Mouse (Mus musculus): ENCODE measurements around the gene Oca2. TPM values are rescaled to one million over a fixed set of nuclear protein-coding genes. Genes with fewer than 3 reads are reported as not detected.

Gene Oca2
- total RNA-seq (2021) (not detected), polyA plus RNA-seq (2012; rRNA removed) (not detected in 2 replicates)
- long read RNA-seq = 0 reads

DNA sequence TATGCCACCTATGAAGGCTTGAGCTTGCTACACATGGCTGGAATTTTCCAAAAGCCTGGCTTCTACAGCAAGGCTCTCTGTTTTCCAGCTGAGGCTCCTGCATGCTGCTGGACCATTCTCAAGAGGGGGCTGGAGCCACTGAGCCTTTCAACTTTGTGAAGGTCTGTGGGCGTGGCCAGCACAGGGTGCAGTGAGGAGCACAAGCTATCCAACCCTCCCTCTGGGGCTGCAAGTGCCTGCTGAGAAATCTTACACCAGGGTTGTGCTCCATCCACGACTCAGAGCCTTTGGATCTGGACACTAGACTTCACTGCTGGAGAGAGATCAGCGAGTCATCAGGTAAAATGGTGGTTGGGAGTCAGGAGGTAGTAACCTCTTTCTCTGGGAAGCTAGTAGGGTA lies at the start of gene Oca2:
TSS of gene Oca2 (plus strand) at position 218 of the 400 bp plus-strand sequence.
- no peak for TF ChIP-seq EP300 (IDR thresholded peaks at IDR 0.05; ENCODE audit: insufficient read depth, low read depth, low read length)
- no peak for TF ChIP-seq CTCF (IDR thresholded peaks at IDR 0.05)
- no peak for TF ChIP-seq POLR2A (IDR thresholded peaks at IDR 0.05; ENCODE audit: insufficient read depth, low read depth, low read length)
- 51% methylated on average over 3 of the region's 3 CpGs for WGBS
- H3K4me1 ChIP-seq (ENCODE audit: control insufficient read depth, insufficient read depth, low read length) = no peaks in the 10 kb centered on the region
- H3K27me3 ChIP-seq (ENCODE audit: control insufficient read depth, insufficient read depth, low read length) = no peaks in the 10 kb centered on the region
- H3K27ac ChIP-seq = no peak within 1 kb of the TSS
- intact Hi-C loops (cut with DNase I) = no loop called here
- DNase-seq = no peak
- H3K9ac ChIP-seq (ENCODE audit: low read depth, low read length) = no peak within 1 kb of the TSS
- H3K36me3 ChIP-seq (ENCODE audit: control insufficient read depth, insufficient read depth, low read length) = no peaks in the 10 kb centered on the region
- H3K79me2 ChIP-seq (replicated peaks; ENCODE audit: control insufficient read depth, insufficient read depth, low read length) = no peaks in the 10 kb centered on the region
- H3K4me3 ChIP-seq = no peak within 1 kb of the TSS

DNA sequence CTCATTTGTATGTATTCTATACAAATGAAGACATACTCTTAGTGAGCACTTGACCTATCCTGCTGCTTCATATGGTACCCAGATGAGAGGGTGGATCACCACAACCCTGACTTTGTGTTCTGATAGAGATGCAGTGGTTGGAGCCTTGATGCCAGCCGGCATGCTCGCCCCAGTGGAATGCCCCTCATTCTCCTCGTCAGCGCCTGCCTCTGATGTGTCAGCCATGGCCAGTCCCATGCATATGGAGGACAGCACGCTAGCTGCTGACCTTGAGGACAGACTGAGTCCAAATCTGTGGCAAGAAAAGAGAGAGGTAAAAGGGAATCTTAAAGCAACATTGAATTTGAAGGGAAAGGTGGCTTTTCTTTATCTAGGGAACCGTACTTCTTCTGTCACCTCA lies 48.5 kb upstream of the Oca2 start:
- no peak overlapping the region for H3K4me3 ChIP-seq
- intact Hi-C loops (cut with DNase I) = no loop called here
- no peak overlapping the region for H3K27ac ChIP-seq
- WGBS = 90% methylated on average over 6 of the region's 6 CpGs
- no peak for DNase-seq
- H3K36me3 ChIP-seq (ENCODE audit: control insufficient read depth, insufficient read depth, low read length) = peaks cover 2% of the 10 kb centered on the region; the same call in 1 of the 2 replicates
- no peak overlapping the region for H3K9ac ChIP-seq (ENCODE audit: low read depth, low read length)
- H3K79me2 ChIP-seq (replicated peaks; ENCODE audit: control insufficient read depth, insufficient read depth, low read length) = no peaks in the 10 kb centered on the region
- no peaks in the 10 kb centered on the region for H3K27me3 ChIP-seq (ENCODE audit: control insufficient read depth, insufficient read depth, low read length)
- H3K4me1 ChIP-seq (ENCODE audit: control insufficient read depth, insufficient read depth, low read length) = no peaks in the 10 kb centered on the region
- TF ChIP-seq EP300 (IDR thresholded peaks at IDR 0.05; ENCODE audit: insufficient read depth, low read depth, low read length) (no peak), CTCF (IDR thresholded peaks at IDR 0.05) (no peak), POLR2A (IDR thresholded peaks at IDR 0.05; ENCODE audit: insufficient read depth, low read depth, low read length) (no peak)

DNA sequence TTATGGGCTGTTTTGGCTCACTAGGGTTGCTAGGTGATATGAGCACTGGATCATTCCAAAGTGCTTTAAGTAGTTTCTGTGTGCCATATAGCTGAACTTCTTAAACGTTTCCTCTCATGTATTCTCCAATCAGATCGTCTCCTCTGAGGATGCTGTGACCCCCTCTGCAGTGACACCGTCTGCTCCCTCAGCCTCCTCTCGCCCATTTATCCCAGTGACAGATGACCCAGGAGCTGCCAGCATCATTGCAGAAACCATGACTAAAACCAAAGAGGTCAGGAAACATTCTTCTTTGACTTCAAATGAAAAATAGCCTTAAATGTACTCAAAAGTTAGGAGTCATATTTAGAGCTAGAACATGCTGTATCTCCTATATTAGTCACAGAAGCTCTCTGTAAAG lies 47.9 kb upstream of the Oca2 start:
- Histone ChIP-seq H3K36me3 (ENCODE audit: control insufficient read depth, insufficient read depth, low read length) (peaks cover 2% of the 10 kb centered on the region; the same call in 1 of the 2 replicates), H3K4me1 (ENCODE audit: control insufficient read depth, insufficient read depth, low read length) (no peaks in the 10 kb centered on the region), H3K27me3 (ENCODE audit: control insufficient read depth, insufficient read depth, low read length) (no peaks in the 10 kb centered on the region), H3K4me3 (no peak overlapping the region), H3K9ac (ENCODE audit: low read depth, low read length) (no peak overlapping the region), H3K79me2 (replicated peaks; ENCODE audit: control insufficient read depth, insufficient read depth, low read length) (no peaks in the 10 kb centered on the region), H3K27ac (no peak overlapping the region)
- intact Hi-C loops (cut with DNase I) = no loop called here
- TF ChIP-seq EP300 (IDR thresholded peaks at IDR 0.05; ENCODE audit: insufficient read depth, low read depth, low read length) (no peak), POLR2A (IDR thresholded peaks at IDR 0.05; ENCODE audit: insufficient read depth, low read depth, low read length) (no peak), CTCF (IDR thresholded peaks at IDR 0.05) (no peak)
- DNase-seq = no peak
- whole genome bisulfite sequencing = 85% methylated on average over 4 of the region's 4 CpGs

DNA sequence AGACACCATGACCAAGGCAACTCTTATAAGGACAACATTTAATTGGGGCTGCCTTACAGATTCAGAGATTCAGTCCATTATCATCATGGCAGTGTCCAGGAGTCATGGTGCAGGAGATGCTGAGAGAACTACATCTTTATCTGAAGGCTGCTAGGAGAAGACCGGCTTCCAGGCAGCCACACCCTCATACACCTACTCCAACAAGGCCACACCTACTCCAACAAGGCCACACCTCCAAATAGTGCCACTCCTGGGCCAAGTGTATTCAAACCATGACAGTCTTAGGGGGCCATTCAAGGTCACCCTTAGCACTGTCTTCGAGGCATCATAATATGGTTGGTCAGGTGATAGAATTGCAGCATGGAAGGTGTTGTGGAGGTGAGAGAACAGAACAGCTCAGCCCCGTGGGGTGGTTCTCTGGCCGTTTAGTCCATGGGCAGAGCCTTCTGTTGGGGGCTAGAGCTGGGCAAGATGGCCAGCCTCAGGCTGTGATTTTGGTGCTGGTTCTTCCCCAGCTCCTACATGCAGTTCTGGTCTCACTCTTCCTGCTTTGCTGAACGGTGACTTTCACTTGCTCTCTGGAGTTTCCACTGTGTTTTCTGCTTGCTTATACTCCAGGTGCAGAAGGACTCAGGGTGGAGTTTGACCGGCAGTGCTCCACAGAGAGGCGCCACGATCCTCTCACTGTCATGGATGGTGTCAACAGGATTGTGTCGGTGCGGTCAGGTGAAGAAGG lies 37.9 kb upstream of the Oca2 start:
- no peak for DNase-seq
- no peaks in the 10 kb centered on the region for H3K4me1 ChIP-seq (ENCODE audit: control insufficient read depth, insufficient read depth, low read length)
- H3K79me2 ChIP-seq (replicated peaks; ENCODE audit: control insufficient read depth, insufficient read depth, low read length) = no peaks in the 10 kb centered on the region
- peaks cover 2% of the 10 kb centered on the region; the same call in 1 of the 2 replicates for H3K36me3 ChIP-seq (ENCODE audit: control insufficient read depth, insufficient read depth, low read length)
- TF ChIP-seq CTCF (IDR thresholded peaks at IDR 0.05) = no peak
- TF ChIP-seq EP300 (IDR thresholded peaks at IDR 0.05; ENCODE audit: insufficient read depth, low read depth, low read length) = no peak
- no peak for TF ChIP-seq POLR2A (IDR thresholded peaks at IDR 0.05; ENCODE audit: insufficient read depth, low read depth, low read length)
- no peak overlapping the region for H3K27ac ChIP-seq
- intact Hi-C loops (cut with DNase I) = loop anchor here (10.0 kb wide), 1 partner anchor 267 kb away; no protein-coding TSS in a partner anchor
- 91% methylated on average over 10 of the region's 10 CpGs for WGBS
- no peak overlapping the region for H3K9ac ChIP-seq (ENCODE audit: low read depth, low read length)
- no peak overlapping the region for H3K4me3 ChIP-seq
- H3K27me3 ChIP-seq (ENCODE audit: control insufficient read depth, insufficient read depth, low read length) = no peaks in the 10 kb centered on the region

DNA sequence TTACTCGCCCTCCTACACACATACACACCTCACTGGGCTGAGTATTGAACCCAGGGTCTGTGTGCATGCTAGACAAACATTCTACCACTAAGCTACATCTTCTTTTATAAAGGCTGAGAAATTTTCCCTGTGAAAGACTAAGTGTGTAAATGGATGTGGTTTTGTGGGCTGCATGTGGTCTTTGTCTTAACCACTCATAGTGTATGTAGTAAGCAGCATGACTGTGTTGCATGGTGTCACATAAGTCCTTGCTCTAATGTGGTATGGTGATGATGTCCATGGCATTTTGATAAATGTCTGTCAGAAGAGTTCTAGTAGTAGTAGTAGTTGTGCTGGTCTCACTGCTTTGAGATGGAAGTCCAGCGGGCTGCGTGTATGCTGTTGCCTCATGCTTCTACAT lies 36.7 kb upstream of the Oca2 start:
- Histone ChIP-seq H3K4me3 (no peak overlapping the region), H3K4me1 (ENCODE audit: control insufficient read depth, insufficient read depth, low read length) (no peaks in the 10 kb centered on the region), H3K36me3 (ENCODE audit: control insufficient read depth, insufficient read depth, low read length) (no peaks in the 10 kb centered on the region; the same call in 1 of the 2 replicates), H3K27me3 (ENCODE audit: control insufficient read depth, insufficient read depth, low read length) (no peaks in the 10 kb centered on the region), H3K27ac (no peak overlapping the region), H3K79me2 (replicated peaks; ENCODE audit: control insufficient read depth, insufficient read depth, low read length) (no peaks in the 10 kb centered on the region), H3K9ac (ENCODE audit: low read depth, low read length) (no peak overlapping the region)
- TF ChIP-seq EP300 (IDR thresholded peaks at IDR 0.05; ENCODE audit: insufficient read depth, low read depth, low read length) = no peak
- TF ChIP-seq CTCF (IDR thresholded peaks at IDR 0.05) = no peak
- TF ChIP-seq POLR2A (IDR thresholded peaks at IDR 0.05; ENCODE audit: insufficient read depth, low read depth, low read length) = no peak
- intact Hi-C loops (cut with DNase I) = loop anchor here (10.0 kb wide), 1 partner anchor 268 kb away; no protein-coding TSS in a partner anchor
- WGBS = 96% methylated on average over 3 of the region's 3 CpGs
- no peak for DNase-seq

DNA sequence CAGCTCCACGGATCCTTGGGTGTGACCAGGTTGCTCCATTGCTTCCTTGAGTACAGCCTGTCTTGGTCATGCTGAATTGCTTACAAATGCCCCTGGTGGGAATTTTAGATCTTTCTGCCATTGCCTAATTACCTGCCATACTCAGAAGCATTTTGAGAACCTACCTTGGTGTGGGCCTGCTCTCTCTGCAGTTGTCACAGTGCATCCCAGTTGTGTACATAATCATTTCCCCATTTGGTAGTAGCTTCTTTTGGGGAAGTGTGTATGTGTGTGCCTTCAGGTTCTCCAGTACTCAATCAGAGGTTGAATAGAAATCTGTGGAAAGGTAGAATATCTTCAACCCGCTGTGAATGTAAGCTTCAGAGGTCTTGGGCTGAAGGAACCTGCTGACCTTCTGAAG lies 36.3 kb upstream of the Oca2 start:
- no peak for DNase-seq
- no peaks in the 10 kb centered on the region; the same call in 1 of the 2 replicates for H3K36me3 ChIP-seq (ENCODE audit: control insufficient read depth, insufficient read depth, low read length)
- no peaks in the 10 kb centered on the region for H3K27me3 ChIP-seq (ENCODE audit: control insufficient read depth, insufficient read depth, low read length)
- intact Hi-C loops (cut with DNase I) = loop anchor here (10.0 kb wide), 1 partner anchor 268 kb away; no protein-coding TSS in a partner anchor
- H3K4me3 ChIP-seq = no peak overlapping the region
- 89% methylated on average over 2 of the region's 2 CpGs for WGBS
- H3K9ac ChIP-seq (ENCODE audit: low read depth, low read length) = no peak overlapping the region
- no peaks in the 10 kb centered on the region for H3K4me1 ChIP-seq (ENCODE audit: control insufficient read depth, insufficient read depth, low read length)
- no peaks in the 10 kb centered on the region for H3K79me2 ChIP-seq (replicated peaks; ENCODE audit: control insufficient read depth, insufficient read depth, low read length)
- TF ChIP-seq POLR2A (IDR thresholded peaks at IDR 0.05; ENCODE audit: insufficient read depth, low read depth, low read length) (no peak), CTCF (IDR thresholded peaks at IDR 0.05) (no peak), EP300 (IDR thresholded peaks at IDR 0.05; ENCODE audit: insufficient read depth, low read depth, low read length) (no peak)
- no peak overlapping the region for H3K27ac ChIP-seq

Data from heart, adult 2 months (tissue).